Mouse (Mus musculus): Measurements from ENCODE around the gene Dab1.

Gene Dab1

DNA sequence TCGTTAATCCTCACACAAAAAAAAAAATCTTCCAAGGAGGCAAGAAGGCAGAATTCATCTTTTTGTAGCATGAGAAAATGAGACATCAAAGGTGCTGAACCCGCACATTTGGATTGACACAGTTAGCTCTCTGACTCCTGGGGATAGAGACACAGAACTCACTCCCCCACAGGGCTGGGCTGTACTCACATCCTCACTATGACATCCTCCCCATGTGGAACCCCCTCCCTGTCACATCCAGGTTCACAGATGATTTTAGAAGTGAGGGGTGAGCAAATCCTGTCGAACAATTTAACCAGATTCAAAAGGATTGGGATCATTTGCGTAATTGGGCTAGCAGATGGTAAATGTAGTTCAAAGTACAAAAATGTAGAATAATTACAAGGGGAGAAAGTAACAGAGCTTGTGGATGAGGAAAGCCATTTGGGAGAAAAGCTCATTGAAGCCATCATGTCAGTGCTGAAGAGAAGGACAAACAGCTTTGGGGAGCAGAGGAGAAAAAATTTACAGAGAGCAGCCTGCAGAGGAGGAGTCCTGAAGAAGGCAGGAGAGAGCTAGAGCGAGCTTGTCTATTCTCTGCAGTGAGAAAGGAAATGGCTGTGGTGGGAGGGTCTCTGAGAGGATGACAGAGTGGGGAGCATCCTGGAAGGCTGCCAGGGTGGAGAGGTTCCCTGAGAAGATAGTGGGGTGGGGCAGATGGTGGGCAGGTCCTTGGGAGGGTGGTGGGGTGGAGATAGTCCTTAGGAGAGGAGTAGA, 890.2 kb downstream of the Dab1 start:
- no peak for DNase-seq (ENCODE audit: low read depth, low spot score)

DNA sequence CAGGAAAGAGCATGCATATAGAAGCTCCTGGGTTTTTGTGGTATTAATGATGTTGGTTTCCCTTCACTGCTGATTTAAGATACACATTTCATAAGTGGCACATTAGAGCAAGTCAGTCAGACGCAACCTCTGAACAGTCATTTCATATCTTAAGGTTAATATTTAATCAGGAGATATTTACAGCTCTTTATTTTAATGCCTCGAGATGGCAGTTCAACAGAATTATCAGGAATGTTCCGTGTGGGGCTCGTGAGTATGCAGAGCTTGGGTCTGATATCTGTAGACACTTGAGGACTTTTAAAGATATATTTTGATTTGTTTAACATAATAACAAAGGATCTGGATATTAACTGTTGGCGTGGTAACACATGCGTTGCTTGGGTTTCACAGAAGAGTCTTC, 892.7 kb downstream of the Dab1 start:
- DNase-seq (ENCODE audit: low read depth, low spot score), result no peak

DNA sequence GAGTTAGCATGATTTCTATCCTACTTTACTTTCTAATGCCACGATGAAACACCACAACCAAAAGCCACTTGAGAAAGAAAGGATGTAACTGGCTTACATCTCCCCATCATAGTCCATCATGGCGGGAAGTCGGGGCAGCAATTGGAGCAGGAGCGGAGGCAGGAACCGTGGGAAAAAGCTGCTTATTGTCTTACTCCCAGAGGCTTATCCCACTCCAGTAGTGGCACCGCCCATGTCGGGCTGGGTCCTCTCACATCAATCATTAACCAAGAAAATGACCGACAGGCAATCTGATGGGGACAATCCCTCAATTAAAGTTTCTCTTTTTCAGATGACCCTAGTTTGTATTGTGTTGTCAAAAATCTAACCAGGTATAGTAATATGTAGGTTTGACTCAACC, 893.4 kb downstream of the Dab1 start:
- no peak for DNase-seq (ENCODE audit: low read depth, low spot score)

DNA sequence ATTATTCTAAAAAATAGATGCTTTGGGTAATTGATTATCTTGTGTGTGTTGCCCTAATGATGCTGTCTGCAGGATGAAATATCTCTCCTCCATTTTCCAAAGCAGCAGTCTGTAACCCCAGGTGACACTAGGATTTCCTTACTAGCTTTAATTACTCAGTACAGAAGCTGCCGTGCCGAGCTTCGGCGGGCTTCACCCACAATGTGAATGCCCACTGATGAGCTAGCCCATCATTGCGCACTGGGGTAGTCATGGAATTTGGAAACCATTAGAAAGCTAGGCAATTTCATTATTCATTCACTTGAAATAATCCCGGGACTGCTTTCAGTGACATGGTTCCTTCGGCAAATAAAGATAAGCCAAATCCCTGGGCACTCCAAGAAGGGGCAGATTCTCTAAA, 894.5 kb downstream of the Dab1 start:
- no peak for DNase-seq (ENCODE audit: low read depth, low spot score)

DNA sequence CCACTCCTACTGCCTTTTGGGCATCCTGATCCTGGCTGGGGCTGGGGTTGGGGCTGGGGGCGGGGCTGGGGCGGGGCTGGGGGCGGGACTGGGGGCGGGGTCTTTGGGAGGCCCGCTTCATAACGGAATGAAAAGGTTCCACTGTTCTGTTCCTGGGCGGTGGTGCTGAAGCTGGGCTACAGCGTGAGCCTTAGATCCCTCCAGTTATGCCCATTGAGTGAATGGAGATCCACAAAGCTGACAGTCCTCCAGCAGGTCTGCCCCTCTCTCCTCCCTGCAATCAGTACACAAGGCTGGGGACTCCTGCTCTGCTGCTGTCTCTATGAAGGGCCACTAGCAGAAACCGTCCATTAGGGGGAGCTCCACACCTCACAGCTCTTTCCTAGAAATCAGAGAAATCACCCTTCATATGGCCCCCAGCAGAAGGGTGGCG, 895.4 kb downstream of the Dab1 start:
- DNase-seq (ENCODE audit: low read depth, low spot score), result no peak

DNA sequence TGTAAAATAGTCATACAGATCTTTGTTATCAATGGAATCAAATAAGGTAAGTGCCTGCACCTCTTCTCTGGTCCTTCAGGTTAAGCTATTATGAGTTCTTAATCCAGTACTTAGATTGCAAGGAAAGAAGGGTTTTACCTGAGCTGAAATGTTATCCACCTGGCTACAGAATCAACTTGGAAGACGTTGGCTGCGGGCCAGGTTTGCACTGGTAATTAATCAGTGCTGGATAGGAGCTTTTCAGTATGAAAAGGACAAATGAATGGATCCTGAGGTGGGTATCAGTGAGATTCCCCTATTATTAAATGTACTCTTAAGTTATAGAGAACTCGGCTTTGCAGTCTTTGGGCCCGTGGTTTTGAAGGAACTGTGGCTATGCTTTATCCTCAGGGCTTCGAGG, 896.5 kb downstream of the Dab1 start:
- DNase-seq (ENCODE audit: low read depth, low spot score), result no peak

DNA sequence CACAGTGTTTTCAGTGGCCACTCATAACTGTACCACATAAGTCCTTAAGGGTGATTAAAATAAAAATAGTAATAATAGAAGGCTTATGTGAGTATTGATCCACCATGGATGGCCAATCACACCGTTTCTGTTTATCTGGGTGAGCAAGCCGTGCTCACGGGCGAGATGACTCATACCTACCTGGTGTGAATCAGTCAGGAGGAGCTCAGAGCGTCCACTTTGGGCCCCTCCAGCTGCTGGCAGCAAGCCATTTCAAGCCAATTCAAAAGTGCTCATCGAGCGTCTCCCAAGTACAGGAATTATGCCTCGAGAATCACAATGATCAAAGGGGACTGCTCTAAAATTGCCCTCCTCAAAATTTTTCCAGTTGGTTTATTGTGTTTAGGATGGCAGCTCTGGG, 903.2 kb downstream of the Dab1 start:
- DNase-seq (ENCODE audit: low read depth, low spot score), result no peak

DNA sequence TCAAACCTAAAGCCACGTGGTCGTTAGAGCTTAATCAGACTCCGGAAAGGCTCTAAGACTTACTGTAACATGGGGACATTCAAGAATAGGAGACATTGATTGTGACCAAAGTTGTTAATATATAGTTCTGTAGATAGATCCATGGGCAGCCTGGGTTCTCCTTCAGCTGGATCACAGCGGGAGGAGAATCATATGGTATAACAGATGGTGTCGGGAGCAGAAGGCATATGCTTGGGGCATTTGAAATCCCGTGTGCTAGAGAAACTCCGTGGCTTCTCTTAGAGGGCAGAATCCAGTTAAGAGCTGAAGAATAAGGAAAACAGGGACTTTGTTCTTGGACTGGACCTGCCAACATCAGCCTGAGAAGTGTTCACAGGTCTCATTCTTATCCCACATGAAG, 904.6 kb downstream of the Dab1 start:
- no peak for DNase-seq (ENCODE audit: low read depth, low spot score)

DNA sequence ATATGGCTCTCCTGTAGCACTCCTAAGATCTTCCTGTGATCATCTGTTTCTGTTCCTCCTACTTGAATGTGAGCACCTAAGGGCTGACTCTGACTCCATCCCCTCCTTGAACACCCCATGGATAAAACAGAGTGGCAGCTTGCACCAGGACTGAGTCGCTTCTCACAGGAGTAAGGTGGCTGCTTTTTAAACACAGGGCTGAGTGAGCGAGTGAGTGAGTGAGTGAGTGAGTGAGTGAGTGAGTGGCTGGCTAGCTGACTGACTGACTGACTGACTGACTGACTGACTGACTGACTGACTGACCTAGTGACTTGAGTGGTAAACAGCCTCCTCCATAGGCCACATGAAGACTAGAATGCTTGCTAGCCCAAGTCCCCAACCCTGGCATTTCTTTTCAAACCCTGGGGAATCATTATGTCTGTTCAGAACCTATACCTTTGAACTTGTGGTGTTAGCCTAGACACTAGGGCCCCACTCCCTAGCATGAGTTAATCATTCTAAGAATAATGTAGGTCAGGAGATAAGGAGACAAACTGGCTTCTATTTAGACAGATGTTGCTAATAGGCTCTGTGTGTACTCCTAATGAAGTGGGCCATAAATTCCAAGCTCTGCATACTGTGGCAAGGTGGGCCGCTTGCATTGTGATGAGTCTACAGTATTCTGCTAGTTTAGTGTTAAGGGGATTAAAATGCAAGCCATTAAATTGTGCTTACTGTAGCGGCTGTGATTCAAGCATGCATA, 910.9 kb downstream of the Dab1 start:
- DNase-seq (ENCODE audit: low read depth, low spot score), result no peak

DNA sequence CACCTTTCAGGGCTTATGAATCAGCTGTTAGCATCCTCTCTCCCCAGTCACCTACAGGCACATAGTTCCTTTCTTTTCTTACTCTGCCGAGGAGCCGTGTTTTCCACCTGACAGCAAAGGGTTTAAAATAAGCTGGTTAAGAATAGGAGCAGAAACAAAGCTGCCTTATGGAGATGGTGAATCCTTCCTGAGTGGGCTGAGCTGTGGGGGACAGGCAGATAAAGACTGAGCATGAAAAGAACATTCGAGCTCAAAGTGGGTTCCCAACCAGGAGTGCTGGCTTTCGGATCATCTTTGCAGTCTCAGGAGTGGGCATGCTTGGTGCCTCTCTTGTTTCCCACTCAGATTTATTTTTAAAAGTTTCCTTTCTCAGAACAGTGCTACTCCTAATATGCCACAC, 913.7 kb downstream of the Dab1 start:
- DNase-seq (ENCODE audit: low read depth, low spot score), result no peak

DNA sequence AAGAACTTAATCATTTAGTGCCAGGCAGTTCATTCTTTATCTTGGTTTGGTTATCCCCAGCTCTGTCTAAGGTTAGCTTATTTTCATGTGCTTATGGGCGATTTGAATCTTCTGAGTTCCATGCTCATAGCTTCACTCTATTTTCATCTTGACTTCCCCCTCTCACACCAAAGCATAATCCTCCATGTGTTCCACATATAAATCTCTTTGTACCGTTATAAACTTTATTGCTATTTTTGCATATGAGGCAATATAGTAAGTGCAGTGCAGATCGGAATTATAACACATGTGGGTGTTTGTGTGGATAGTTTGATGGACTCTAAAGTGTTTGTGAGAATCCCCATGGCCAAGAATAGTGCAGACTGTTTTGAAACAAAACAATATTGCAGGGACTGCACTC, 919.3 kb downstream of the Dab1 start:
- DNase-seq (ENCODE audit: low read depth, low spot score), result no peak

DNA sequence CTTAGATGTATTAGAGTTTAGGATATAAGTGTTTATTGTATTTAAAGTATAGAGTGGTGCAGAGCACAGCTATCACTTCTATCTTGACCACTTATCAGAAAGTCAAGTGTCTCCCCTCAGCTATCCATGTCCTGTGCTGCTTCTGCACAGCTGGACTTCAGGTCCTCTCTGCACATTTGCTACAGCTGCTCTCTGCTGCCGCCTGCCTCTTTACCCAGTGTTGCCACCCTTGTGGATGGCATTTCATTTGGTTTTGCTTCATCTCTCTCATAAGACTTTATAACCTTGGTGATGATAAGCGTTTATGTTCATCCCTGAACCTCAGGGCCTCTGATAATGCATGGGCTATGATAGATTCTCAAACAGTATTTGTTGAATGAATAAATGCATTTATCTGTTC, 919.9 kb downstream of the Dab1 start:
- DNase-seq (ENCODE audit: low read depth, low spot score), result no peak

DNA sequence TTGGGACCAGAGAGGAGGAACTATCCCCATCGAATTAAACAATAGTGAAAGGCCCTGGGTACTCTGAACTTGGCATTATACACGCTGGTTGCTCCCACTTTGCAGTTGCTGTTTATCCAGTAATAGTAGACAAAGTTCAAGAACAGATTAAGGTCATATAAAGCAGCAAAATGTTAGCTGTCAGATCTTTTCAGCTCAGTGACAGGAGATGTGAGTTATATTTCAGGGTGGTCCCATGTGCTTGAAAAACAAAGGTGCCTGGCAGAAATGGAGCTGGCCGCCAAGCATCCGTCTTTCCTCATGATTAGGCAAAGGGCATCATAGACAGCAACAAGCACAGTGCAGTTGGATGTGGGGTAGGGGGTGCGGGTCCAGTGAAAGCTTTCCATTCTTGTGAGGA, 927.9 kb downstream of the Dab1 start:
- DNase-seq (ENCODE audit: low read depth, low spot score), result no peak

DNA sequence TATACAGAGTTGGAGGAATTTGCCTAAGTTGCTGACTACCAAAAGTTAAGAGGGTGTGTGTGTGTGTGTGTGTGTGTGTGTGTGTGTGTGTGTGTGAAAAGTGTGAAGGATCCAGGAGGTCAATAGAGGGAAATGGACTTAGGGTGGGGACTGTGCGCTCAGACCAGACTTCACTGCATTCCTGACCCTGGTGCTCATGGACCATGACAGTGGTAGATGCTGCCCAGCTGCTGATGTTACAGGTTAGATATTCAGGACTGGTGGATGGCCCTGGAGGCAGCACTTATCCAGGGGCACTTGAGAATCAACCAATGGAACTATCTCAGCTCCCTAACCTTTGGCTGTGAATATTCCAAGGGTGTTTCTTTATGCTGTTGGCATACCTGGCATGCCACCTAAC, 929.1 kb downstream of the Dab1 start:
- no peak for DNase-seq (ENCODE audit: low read depth, low spot score)

DNA sequence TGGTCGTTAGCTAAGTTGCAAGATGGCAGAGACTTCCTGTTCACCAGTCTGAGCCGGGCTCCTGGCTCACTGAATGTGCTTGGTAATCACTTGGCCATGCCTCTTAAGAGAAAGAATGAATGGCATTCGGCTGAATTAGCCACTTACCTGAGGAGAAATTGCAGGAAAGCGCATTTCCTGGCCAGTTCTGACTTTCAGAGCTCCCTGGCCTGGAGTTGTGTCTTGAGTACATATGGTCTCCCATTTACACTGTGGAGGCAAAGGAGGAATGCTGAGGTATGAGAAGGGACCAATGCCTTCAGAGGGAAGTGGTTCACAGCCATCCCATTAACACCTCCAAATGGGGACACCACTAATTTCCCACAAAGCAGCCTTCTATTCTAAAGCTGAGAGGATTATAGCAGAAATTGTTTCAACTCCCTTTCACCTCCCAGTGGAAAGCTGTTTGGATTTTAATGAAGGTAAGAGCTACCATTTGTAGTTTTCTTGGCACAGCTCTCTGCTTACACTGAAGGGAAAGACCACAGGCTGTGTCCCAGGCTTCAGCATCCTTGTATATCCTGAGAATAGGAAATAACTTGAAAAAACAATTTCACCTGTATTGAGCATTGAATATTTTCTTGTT, 931.5 kb downstream of the Dab1 start:
- DNase-seq (ENCODE audit: low read depth, low spot score), result no peak

DNA sequence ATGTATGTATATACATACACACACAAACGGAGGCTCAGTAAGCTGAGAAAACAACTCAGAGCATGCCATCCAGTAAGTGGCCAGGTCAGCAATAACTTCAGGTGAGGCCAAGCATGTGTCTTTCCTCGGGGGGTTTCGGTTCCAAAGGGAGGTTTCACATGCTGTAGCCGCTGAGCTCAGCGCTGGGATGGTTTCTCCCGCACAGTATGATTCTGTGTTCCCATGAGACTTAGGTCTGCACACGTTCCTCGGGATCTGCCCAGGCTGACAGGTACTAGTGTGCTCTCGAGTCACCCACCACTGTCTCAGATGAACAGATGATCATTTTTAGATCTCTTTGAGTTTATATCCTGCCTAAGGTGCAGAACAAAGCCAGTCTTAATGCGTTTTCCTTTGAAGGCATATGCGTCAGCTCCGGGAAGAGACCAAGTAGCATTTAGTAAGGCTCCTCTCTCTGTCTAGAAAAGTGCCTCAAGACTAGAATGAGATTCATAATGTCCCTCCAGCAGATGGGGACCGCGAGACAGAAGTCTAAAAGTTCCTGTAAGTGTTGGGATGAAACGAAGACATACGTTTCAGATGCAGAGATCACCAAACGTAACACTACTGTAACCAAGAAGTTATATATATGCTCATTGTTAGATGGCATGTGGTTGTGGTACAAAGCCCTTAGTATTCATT, 932.4 kb downstream of the Dab1 start:
- no peak for DNase-seq (ENCODE audit: low read depth, low spot score)

DNA sequence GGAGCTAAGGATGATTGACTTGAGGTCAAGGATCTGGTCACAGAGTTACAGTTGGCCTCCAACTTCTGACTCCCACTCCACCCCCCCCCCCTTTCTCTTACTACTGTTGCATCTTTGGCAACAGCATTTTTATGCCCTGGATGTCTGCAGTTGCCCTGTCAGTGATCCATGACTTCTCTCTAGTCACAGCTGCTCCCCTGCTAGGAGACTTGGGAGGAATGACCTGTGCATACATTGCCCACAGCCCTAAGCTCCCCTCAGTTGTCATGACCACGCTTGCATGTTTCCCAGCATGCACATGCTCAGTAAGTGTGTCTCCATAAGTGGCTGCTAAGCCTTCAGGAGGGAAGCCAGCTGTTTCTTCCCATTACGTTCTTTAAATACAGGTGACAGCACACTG, 936.2 kb downstream of the Dab1 start:
- DNase-seq (ENCODE audit: low read depth, low spot score), result no peak

DNA sequence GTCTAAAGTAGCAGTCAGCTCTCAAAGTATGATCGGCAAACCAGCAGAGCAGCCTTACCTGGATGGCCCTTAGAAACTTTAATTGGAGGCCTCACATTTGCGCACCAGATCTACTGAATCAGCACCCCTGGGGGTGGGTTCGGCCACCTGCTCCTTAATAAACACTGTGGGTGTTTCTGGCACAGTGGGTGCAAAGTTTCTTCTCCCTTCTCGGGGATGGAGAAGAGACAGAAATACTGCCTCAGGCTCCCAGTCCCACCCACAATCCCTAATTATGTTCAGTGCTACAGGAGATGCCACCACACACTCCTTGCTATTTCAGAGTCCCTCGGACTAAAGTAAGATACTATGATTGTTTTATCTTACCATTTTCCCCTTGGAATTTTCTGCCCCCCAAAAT, 944.4 kb downstream of the Dab1 start:
- no peak for DNase-seq (ENCODE audit: low read depth, low spot score)

DNA sequence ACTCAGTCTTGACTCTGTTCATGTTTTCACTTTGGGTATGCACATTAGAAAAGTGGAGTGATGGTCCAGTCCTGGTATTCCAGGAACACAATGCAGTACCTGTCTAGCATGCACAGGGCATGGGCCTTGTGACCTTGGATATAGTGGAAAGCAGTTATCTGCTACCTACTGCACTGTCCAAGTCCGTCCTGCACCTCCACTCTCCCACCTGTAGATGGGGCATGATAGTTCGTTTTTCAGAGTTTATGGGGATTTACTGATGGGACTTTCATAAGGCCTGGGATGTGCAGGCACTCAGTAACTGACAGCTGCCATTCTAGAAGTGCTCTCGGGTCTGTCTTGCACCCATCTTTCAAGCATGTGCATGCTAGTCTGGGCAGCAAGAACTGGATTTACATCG, 951.4 kb downstream of the Dab1 start:
- no peak for DNase-seq (ENCODE audit: low read depth, low spot score)

DNA sequence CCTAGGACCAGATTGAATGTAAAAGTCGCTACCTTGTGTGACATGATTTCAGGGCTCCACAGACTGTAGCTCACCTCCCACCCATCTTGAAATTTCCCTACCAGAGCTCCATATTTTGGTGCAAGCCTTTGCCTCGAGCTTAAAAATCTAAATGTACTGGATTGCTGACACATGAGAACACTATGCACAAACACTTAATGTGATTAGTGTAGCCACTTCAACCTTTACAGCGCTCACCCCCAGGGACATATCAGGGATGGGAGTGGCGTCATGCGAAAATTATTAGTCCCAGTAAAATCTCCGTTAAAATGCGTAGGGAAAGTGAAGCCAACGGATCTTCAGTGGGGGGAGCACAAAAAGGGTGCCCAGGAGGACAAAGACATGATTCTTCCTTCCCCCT, 953.3 kb downstream of the Dab1 start:
- no peak for DNase-seq (ENCODE audit: low read depth, low spot score)

DNA sequence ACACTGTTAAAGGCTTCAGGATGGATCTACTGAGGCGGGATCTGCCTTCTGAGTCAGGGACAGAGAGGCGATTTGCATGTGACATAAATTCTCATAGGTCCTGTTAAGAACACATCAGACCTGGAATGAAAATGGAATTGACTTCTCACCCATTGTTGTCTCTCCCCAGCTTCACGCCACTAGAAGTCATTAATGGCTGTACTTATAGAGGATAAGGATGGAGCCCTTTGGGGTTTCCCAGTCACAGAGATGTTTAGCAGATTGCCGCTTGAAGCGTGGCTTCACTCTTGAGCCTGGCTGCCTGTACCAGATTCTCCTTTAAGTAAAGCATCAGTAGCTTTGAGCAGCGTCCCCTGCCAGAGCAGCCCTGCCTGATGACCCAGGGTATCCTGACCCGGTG, 954.3 kb downstream of the Dab1 start:
- DNase-seq (ENCODE audit: low read depth, low spot score), result no peak

DNA sequence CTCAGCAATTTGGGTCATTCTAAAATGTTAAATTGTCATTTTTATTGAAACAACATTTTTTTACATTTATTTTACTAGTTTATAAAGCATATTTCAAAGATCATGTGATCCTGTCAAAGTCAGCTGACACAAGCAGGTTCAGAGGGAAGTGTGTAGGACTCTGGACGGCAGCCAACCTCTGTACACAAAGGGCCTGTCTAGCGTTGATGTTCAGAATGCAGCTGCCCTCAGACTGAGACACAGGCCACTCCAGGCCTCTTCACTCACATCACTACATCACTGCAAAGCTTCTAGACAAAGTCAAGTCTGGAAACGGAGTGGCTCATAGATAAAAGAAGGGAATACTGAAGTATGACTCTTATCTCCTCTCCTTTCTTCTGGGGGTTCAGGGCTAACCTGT, 959.2 kb downstream of the Dab1 start:
- DNase-seq (ENCODE audit: low read depth, low spot score), result no peak

Data from CD4-positive helper T cell, adult 2 months (primary cell).